Mouse (Mus musculus) adrenal gland (tissue): ENCODE results near the gene Nr4a1.

ENCODE experiments used
- intact Hi-C: fragments of 180-260 bp; cut with DNase I; formaldehyde crosslinking; loops from one replicate; pipeline ENCODE4 v1.15.1; 2025

The Nr4a1 gene

DNA sequence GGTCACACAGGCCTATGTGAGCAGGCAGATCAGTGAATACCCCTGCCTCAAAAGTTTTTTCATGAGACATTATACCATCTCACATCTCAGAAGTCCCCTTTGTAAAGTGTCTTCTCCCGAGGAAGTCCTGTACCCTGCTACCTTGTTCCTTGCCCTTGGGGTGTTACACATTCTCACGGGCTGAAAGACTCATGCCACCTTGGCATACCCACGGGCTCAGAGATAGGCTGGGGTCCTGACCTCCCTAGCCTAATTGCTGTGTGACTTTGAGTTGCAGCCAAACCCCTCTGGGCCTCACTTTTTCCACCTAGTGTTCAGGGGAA lies 545 bp upstream of the Nr4a1 start:
- intact Hi-C loops = no loop called here

DNA sequence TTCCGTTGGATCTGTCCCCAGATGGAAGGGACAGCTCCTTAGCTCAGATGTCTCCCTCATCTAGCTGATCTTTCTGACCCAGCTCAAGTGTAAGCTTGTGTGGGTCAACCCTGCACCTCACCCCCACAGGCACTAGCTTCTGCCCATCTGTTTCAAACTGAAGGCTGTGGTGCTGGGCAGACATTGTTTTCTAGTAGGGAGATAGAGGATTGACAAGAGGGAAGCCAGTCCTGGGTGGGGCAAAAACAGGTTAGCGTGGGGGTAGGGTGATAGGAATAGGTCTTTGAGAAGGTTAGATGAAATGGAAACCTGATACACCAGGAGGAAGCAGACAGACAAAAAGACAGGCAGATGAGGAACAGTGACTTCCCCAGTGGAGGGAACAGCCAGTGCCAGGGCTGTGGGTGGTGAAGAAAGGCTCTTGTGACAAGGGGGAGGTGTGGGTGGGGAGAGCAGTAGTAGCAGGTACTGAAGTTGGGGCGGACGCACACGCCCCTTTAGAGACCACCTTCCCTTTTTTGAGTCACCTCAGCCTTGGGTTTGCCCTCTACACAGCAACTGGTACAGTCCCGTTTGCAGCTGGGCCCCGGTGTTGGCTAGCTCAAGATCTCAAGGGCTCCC lies 1.9 kb downstream of the Nr4a1 start:
- intact Hi-C loops = no loop called here

DNA sequence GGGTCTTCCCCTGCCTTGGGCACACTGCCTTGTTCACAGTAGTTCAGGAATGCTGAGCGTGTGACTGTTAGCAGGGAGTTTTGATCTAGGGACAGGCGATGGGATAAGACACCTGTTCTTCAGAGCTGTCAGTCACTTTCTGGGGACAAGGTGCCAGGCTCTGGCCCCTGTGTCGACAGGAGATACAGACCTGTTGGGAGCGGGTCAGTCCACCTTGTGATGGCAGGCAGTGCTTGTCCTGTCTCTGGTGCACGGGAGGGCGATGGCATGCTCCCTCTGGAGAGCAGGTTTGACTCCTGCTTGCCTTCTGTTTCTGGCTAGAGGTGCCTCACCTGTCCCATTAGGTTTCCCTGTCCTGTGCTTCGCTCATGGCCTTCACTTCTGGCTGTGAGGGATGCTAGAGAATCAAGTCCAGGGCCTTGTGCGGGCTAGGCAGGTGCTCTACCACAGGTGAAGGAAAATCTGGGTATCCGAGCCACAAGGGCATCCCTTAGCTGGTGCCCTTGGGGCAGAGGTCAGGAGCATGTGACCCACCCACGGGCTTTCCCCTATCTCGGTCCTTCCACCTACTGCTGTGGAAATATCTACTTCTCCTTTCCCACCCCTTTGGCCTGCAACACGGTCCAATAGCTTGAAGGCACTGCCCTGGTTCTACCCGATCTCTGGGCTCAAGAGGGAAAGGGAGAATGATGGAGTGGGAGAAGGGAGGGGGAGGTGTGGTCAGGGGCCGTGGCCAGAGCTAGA lies 2.6 kb downstream of the Nr4a1 start:
- intact Hi-C loops = no loop called here

GRCm38 (mm10) chr15:101258420-101258819 lies 4.4 kb downstream of the Nr4a1 start:
- intact Hi-C loops = no loop called here

- intact Hi-C loops = no loop called here
Observed at GRCm38 (mm10) chr15:101259922-101260321, 5.9 kb downstream of the Nr4a1 start.

DNA sequence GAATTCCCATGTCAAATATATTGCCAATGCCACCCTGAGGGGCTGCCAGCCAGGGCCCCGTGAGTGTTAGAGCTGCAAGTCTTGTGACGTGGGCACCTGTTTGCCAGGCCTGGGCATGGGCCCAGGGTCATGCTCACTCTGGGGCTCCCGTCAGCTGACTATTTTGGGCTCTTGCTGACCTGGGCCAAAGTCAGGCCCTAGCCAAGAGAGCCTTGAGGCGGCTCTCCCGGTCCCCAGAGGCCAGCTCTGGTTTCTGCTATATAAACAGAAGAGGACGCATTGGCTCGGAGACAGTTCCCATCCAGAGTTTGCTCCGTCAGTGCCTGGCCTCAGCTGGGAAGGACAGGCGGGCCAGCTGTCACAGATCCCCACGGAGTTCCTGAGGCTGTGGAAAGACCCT lies 6.3 kb downstream of the Nr4a1 start:
- intact Hi-C loops = no loop called here

DNA sequence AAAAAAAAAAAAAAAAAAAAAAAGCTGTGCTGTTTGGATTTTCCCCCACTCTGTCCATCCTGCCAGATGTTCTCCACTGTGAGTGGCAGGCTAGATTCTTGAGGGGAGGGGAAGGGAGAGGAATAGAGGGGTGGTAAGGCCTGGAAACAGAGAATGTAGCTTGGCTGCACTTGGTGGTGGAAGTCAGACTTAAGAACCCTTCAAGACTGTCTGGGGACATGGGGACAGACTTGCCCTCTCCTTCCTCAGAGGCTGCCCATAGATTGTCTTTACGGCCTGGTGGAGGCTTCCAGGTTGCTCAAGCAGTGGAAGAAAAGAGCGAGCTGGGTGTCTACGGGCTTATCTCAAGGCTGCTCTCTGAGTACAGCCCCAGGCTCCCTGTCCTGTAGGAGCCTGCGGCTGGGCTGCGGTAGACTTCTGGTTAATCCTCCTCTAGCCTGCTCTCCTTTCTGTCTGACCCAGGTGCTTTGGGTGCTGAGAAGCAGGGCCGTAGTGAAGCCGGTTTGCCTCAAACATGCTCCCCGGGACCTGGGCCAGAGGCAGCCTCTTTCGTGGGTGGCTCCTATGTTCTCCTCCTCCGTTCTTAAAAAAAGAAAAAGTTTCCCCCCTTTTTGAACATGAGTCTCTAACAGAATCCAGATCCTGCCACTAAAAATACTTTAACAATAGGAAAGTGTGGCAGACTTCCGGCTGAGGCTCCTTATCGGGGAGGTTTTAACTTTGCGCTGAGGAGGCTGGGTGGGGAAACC lies 7.0 kb downstream of the Nr4a1 start:
- intact Hi-C loops = no loop called here

- intact Hi-C loops = no loop called here
Observed at GRCm38 (mm10) chr15:101262502-101262901, 8.4 kb downstream of the Nr4a1 start.

DNA sequence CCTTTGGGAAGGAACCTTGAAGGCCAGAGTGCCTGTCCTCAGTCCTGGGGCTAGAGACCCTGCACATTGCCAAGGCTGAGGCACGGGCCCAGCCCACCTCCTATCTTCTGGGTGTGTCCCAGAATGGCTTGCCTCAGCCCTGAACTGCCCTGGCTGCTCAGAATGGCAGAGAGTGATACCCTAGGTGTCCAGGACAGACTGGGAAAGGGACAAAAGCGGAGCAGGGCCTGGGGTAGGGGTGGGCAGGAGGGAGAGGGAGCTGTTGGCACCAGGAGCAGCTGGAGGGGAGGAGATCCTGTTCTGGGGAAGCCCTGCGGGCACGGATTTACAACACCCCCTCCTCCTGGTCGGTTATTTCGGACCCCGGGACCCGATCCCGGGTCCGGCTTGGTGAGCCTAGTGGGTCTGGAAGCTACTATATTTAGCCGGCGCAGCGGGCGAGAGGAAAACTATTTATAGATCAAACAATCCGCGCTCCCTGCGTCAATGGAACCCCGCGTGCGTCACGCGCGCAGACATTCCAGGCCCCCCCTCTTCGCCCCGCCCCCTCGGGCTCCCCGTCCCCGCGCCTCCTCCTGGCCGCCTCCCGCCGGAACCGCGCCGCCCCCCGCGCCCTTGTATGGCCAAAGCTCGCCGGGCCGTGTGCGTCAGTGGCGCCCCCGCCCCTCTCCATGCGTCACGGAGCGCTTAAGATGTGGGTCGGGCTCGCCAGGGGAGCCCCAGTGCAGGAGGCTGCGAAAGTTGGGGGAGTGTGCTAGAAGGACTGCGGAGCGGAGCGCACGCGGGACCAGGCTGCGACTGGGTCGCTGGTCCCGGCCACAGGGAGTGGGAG lies 12.3 kb downstream of the Nr4a1 start:
- intact Hi-C loops = no loop called here

GRCm38 (mm10) chr15:101267053-101268032 lies 13.3 kb downstream of the Nr4a1 start:
- intact Hi-C loops = no loop called here

GRCm38 (mm10) chr15:101270101-101270820 lies 16.2 kb downstream of the Nr4a1 start:
- intact Hi-C loops = no loop called here

DNA sequence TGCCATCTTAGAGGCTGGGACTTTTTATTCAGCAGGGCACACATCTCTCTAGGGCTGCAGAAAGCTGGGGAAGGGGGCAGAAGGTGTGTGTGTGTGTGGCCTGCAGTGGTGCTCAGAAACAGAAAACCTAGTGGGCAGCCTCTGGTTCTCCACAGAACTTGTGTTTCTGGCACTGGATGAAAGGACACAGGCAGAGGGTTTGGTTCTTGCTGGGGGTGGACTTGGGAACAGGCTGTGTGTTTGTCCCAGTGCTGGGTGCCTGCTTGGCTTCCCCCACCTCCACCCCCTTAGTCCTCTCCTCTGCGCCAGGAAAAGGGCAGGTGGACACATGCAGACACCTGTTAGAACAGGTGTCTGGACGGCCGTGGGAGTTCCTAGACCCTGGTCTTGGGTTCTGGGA lies 17.0 kb downstream of the Nr4a1 start:
- intact Hi-C loops = no loop called here

- intact Hi-C loops = no loop called here
Observed at GRCm38 (mm10) chr15:101271513-101271912, 17.4 kb downstream of the Nr4a1 start.

DNA sequence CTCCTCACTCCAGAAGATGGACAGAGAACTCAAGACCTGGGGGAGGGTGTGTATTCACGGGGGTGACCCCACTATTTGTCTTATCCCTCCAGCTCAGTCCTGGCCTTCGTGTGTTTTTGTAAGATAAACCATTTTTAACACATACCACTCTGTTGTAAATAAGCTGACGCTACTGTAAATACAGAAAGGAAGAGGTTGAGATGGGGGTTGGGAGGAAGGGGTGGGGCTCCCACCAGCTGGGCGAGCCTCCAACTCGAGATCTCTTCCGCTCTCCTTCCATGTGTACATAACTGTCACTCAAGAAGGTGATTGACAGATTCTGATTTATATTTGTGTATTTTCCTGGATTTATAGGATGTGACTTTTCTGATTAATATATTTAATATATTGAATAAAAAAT lies 20.3 kb downstream of the Nr4a1 start:
- intact Hi-C loops = no loop called here

- intact Hi-C loops = no loop called here
Observed at GRCm38 (mm10) chr15:101277351-101277899, 23.4 kb downstream of the Nr4a1 start.

- intact Hi-C loops = no loop called here
Observed at GRCm38 (mm10) chr15:101278589-101278988, 24.5 kb downstream of the Nr4a1 start.

DNA sequence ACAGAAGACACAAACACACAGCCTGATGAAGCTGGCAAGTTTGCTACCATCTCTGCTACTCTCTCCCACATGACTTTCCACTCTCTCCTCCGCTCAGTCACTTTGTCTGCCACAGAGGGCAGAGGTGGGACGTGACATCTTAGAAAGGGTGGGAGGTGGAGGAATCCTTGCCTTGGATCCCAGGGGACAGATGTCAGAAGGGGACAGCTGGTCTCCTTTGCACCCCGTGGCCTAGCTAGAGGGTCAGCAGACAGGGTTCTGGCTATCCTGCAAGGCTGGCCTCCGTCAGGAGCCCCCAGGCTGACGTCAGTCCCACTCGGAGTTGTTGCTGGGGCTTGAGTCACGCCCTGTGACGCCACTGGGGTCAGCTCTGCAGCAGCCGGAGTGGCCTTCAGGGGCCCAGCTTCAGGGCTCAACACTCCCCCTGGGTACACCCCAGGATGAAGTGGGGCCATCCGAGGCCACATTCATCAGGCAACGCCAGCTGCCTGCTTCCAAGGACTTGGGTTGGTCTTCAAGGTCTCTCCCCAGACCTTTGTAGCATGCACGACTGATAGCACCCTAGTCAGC lies 25.4 kb downstream of the Nr4a1 start:
- intact Hi-C loops = no loop called here

GRCm38 (mm10) chr15:101282471-101282870 lies 28.4 kb downstream of the Nr4a1 start:
- intact Hi-C loops = loop anchor here (5.0 kb wide), 1 partner anchor 60 kb away; the partner anchor contains the start of gene Grasp
